Mouse (Mus musculus) lung, embryonic 16.5 days (tissue): Measurements from ENCODE around the gene E130308A19Rik. TPM values are rescaled to one million over a fixed set of nuclear protein-coding genes. Genes with fewer than 3 reads are reported as not detected.

Experiments
- ATAC-seq: fragments of 200-750 bp; cut with Nextera tagmentation; 2 replicates; pipeline ENCODE4 v1.8.0; 2017; ENCODE audit warnings: low read depth, mild to moderate bottlenecking, moderate library complexity
- H3K27ac ChIP-seq: fragments of 300-500 bp; sonication (generic); 2 replicates; pipeline ENCODE4 v1.5.1; 2014; ENCODE audit warnings: mild to moderate bottlenecking, control low read depth, low read length
- H3K27me3 ChIP-seq: fragments of 300-500 bp; sonication (generic); 2 replicates; pipeline ENCODE4 v1.6.1; 2014; ENCODE audit warnings: low read depth, low read length, mixed read lengths; ENCODE audit not compliant: control insufficient read depth, insufficient read depth
- H3K36me3 ChIP-seq: fragments of 300-500 bp; sonication (generic); 2 replicates; pipeline ENCODE4 v1.6.1; 2014; ENCODE audit warnings: low read length; ENCODE audit not compliant: control insufficient read depth, insufficient read depth
- H3K4me1 ChIP-seq: fragments of 300-500 bp; sonication (generic); replicated peaks from 2 replicates; pipeline ENCODE4 v1.6.1; 2014; ENCODE audit warnings: low read length, mixed read lengths; ENCODE audit not compliant: control insufficient read depth, insufficient read depth
- H3K4me2 ChIP-seq: fragments of 300-500 bp; sonication (generic); 2 replicates; pipeline ENCODE4 v1.6.1; 2014; ENCODE audit warnings: low read depth, low read length, control low read depth
- H3K4me3 ChIP-seq: fragments of 300-500 bp; sonication (generic); 2 replicates; pipeline ENCODE4 v1.5.1; 2014; ENCODE audit warnings: mild to moderate bottlenecking, low read length, control low read depth
- H3K9ac ChIP-seq: fragments of 300-500 bp; sonication (generic); 2 replicates; pipeline ENCODE4 v1.6.1; 2014; ENCODE audit warnings: low read length, control low read depth
- H3K9me3 ChIP-seq: fragments of 300-500 bp; sonication (generic); 2 replicates; pipeline ENCODE4 v1.6.1; 2016; ENCODE audit warnings: low read length; ENCODE audit not compliant: control insufficient read depth
- WGBS: fragments of 180-500 bp; shearing (Covaris S2); extraction: QIAGEN DNeasy Blood & Tissue Kit; methylation state at CpG from one replicate; pipeline ENCODE4 v1.1.7; 2014; 5-methylcytosine and 5-hydroxymethylcytosine counted together
- polyA plus RNA-seq: library from polyadenylated mRNA; unstranded; fragments of >200 nt; fragmentation: Nextera tagmentation; extraction: Ambion mirVana; gene quantifications from 2 replicates; pipeline ENCODE4 v1.2.1, GENCODE M21; 2015

Gene E130308A19Rik
- polyA plus RNA-seq, 1 experiment from 2014 or later: 21.1 TPM

DNA sequence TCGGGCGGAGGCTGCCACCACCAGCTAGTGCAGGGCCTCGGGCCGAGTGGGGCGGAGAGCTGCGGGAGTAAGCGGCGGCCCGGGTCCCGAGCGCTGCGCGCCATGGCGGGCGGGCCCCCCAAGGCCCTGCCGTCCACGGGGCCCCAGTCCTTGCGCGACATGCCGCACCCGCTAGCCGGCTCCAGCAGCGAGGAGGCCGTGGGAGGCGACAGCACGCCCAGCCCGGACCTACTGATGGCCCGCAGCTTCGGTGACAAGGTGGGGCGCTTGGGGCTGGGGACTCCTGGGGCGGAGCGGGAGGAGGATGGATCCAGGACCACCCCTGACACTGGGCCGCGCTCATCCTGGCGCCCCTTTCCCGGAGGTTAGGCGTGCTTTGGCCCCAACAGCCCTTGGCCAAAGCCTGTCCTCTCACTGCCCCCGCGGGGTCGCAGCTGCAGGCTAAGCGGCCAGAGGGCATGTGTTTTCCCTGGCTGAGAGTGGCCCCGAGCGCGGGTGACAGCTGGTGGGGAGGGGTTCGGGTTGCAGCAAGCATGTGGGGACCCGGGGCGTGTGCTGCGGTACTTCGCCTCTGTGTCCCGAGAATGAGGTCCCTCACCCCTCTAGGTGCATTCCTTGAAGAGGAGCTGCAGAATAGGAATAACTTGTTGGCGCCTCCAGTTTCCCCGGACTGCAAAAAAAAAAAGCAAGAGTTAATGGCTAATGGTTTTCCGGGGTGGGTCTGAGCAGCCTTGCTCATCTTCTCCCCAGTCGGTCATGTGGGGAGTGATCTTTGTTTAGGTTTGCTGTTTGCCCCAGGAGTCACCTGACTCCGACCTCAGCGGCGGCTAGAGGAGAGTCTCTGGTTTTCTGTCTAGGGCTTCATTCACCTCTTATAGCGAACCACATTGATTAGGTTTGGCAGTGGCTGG lies 180.2 kb downstream of the E130308A19Rik start:
- Histone ChIP-seq H3K27me3 (no peaks in the 10 kb centered on the region), H3K4me2 (peak overlapping the region; percentile 94), H3K36me3 (no peaks in the 10 kb centered on the region), H3K9ac (peak overlapping the region; percentile 84), H3K4me3 (peak overlapping the region; percentile 87), H3K27ac (peak overlapping the region; percentile 64), H3K4me1 (peaks cover 11% of the 10 kb centered on the region), H3K9me3 (no peaks in the 10 kb centered on the region)
- WGBS: under 1% methylated on average over 51 of the region's 58 CpGs
- peak; percentile 73 for ATAC-seq

DNA sequence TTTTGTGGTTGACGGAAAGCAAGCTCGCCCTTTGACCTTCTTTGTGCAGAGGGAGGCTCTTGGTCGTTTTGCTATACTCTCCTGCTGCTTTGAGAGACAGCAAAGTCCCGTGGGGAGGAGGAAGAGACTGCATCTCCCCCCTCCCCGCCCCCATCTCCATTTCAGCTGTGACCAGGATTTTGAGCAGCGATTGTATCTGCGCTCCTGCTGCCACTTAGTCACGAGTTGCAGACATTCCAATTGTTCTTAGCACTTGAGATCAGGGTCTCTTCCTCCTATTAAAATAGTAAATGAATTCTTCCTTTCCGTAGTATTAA lies 180.8 kb downstream of the E130308A19Rik start:
- Histone ChIP-seq H3K9ac (peak overlapping the region; percentile 84), H3K4me1 (peaks cover 11% of the 10 kb centered on the region), H3K4me3 (peak overlapping the region; percentile 87), H3K27me3 (no peaks in the 10 kb centered on the region), H3K27ac (no peak overlapping the region), H3K9me3 (no peaks in the 10 kb centered on the region), H3K36me3 (no peaks in the 10 kb centered on the region), H3K4me2 (peak overlapping the region; percentile 94)
- WGBS: 4% methylated on average over 9 of the region's 9 CpGs
- ATAC-seq: no peak

- H3K36me3 ChIP-seq: no peaks in the 10 kb centered on the region
- no peak overlapping the region for H3K27ac ChIP-seq
- H3K4me1 ChIP-seq: peaks cover 11% of the 10 kb centered on the region
- H3K27me3 ChIP-seq: no peaks in the 10 kb centered on the region
- H3K9me3 ChIP-seq: no peaks in the 10 kb centered on the region
- H3K4me3 ChIP-seq: no peak overlapping the region
- no peak overlapping the region for H3K9ac ChIP-seq
- WGBS: 67% methylated on average over 2 of the region's 2 CpGs
- ATAC-seq: no peak
- 0 out of 2 replicates have a peak overlapping the region, but pooled peaks have one; percentile 7 for H3K4me2 ChIP-seq
These were observed 181.5 kb downstream of the E130308A19Rik start for GRCm38 (mm10) chr4:59807521-59807920.

DNA sequence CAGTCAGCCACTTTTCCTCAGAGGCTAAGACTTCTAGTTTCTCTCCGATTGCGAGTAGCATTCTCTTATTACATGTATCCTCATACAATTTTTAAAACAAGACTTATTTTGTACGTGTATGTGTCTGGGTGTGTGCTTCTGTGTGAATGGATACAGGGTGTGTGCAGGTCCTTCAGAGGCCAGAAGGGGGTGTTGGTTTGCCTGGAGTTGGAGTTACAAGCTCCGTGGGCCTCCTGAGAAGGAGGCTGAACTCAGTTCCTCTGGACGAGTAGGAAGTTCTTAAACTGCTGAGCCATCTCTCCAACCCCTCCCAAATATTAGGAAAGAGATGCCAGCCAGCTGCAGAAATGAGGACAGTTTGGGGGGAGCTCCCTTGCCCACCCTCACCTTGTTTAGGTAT lies 182.4 kb downstream of the E130308A19Rik start:
- H3K27me3 ChIP-seq: no peaks in the 10 kb centered on the region
- 78% methylated on average over 5 of the region's 5 CpGs for WGBS
- ATAC-seq: no peak
- H3K9ac ChIP-seq: no peak overlapping the region
- H3K27ac ChIP-seq: no peak overlapping the region
- H3K4me3 ChIP-seq: no peak overlapping the region
- no peaks in the 10 kb centered on the region for H3K9me3 ChIP-seq
- peaks cover 11% of the 10 kb centered on the region for H3K4me1 ChIP-seq
- H3K36me3 ChIP-seq: no peaks in the 10 kb centered on the region
- no peak overlapping the region for H3K4me2 ChIP-seq

Other genes starting within 250 kb of the E130308A19Rik start
- 8.6 and 9.9 TPM in 2 replicates for gene Susd1, start 187.6 kb upstream of the E130308A19Rik start, polyA plus RNA-seq
- gene Ptbp3, start 76.8 kb upstream of the E130308A19Rik start, polyA plus RNA-seq: 53.9 and 55.5 TPM in 2 replicates
- gene Hsdl2, start 44.6 kb upstream of the E130308A19Rik start, polyA plus RNA-seq: 23.8 and 26.3 TPM in 2 replicates
- 46.9 and 47.7 TPM in 2 replicates for gene Inip, start 175.4 kb downstream of the E130308A19Rik start, polyA plus RNA-seq
- 6.9 and 7.7 TPM in 2 replicates for gene Snx30, start 179.6 kb downstream of the E130308A19Rik start, polyA plus RNA-seq